Mouse (Mus musculus): Measurements from ENCODE around the gene Cobl. TPM values are rescaled to one million over a fixed set of nuclear protein-coding genes. Genes with fewer than 3 reads are reported as not detected.

Gene Cobl
- total RNA-seq, 2 experiments from 2014 or later, result 15.1 to 19.0 TPM

GRCm38 (mm10) chr11:12358602-12359001, 106.2 kb downstream of the Cobl start:
- TF ChIP-seq CTCF (conservative IDR thresholded peaks at IDR 0.05), result no peak
- DNase-seq (ENCODE audit: low spot score in 2 of 2), result no peak
- H3K4me3 ChIP-seq, result no peak overlapping the region
- no peak overlapping the region for H3K27ac ChIP-seq

GRCm38 (mm10) chr11:12355681-12356080, 109.1 kb downstream of the Cobl start:
- H3K4me3 ChIP-seq, result no peak overlapping the region
- DNase-seq (ENCODE audit: low spot score in 2 of 2), result no peak
- H3K27ac ChIP-seq, result no peak overlapping the region
- no peak for TF ChIP-seq CTCF (conservative IDR thresholded peaks at IDR 0.05)

- no peak for DNase-seq (ENCODE audit: low spot score in 2 of 2)
- H3K4me3 ChIP-seq, result no peak overlapping the region
- no peak for TF ChIP-seq CTCF (conservative IDR thresholded peaks at IDR 0.05)
- H3K27ac ChIP-seq, result peak overlapping the region; percentile 24
These were observed 113.7 kb downstream of the Cobl start for GRCm38 (mm10) chr11:12350986-12351546.

GRCm38 (mm10) chr11:12350086-12350485, 114.7 kb downstream of the Cobl start:
- DNase-seq (ENCODE audit: low spot score in 2 of 2), result no peak
- no peak overlapping the region for H3K4me3 ChIP-seq
- no peak for TF ChIP-seq CTCF (conservative IDR thresholded peaks at IDR 0.05)
- no peak overlapping the region for H3K27ac ChIP-seq

- TF ChIP-seq CTCF (conservative IDR thresholded peaks at IDR 0.05), result no peak
- no peak for DNase-seq (ENCODE audit: low spot score in 2 of 2)
- H3K4me3 ChIP-seq, result no peak overlapping the region
- H3K27ac ChIP-seq, result no peak overlapping the region
These were observed 118.3 kb downstream of the Cobl start for GRCm38 (mm10) chr11:12346486-12346885.

GRCm38 (mm10) chr11:12343686-12344085, 121.1 kb downstream of the Cobl start:
- DNase-seq (ENCODE audit: low spot score in 2 of 2), result peak in 1 of 2 experiments; percentile 61
- no peak for TF ChIP-seq CTCF (conservative IDR thresholded peaks at IDR 0.05)
- no peak overlapping the region for H3K4me3 ChIP-seq
- H3K27ac ChIP-seq, result no peak overlapping the region; the same call in 1 of the 2 replicates

GRCm38 (mm10) chr11:12340697-12341096, 124.1 kb downstream of the Cobl start:
- no peak overlapping the region for H3K4me3 ChIP-seq
- peak overlapping the region; percentile 46; the same call in 1 of the 2 replicates for H3K27ac ChIP-seq
- no peak for DNase-seq (ENCODE audit: low spot score in 2 of 2)
- no peak for TF ChIP-seq CTCF (conservative IDR thresholded peaks at IDR 0.05)

GRCm38 (mm10) chr11:12336145-12336544, 128.6 kb downstream of the Cobl start:
- DNase-seq (ENCODE audit: low spot score in 2 of 2), result no peak
- no peak overlapping the region for H3K4me3 ChIP-seq
- TF ChIP-seq CTCF (conservative IDR thresholded peaks at IDR 0.05), result no peak
- no peak overlapping the region for H3K27ac ChIP-seq

- Histone ChIP-seq H3K27ac (no peak overlapping the region), H3K4me3 (no peak overlapping the region)
- TF ChIP-seq CTCF (conservative IDR thresholded peaks at IDR 0.05), result no peak
- peak; percentile 32 to 45 for DNase-seq (ENCODE audit: low spot score in 2 of 2)
These were observed 132.8 kb downstream of the Cobl start for GRCm38 (mm10) chr11:12331997-12332396.

- Histone ChIP-seq H3K4me3 (no peak overlapping the region), H3K27ac (no peak overlapping the region)
- DNase-seq (ENCODE audit: low spot score in 2 of 2), result no peak
- TF ChIP-seq CTCF (conservative IDR thresholded peaks at IDR 0.05), result no peak
These were observed 143.3 kb downstream of the Cobl start for GRCm38 (mm10) chr11:12321445-12321844.

GRCm38 (mm10) chr11:12319318-12319717, 145.4 kb downstream of the Cobl start:
- no peak for DNase-seq (ENCODE audit: low spot score in 2 of 2)
- no peak for TF ChIP-seq CTCF (conservative IDR thresholded peaks at IDR 0.05)
- H3K27ac ChIP-seq, result no peak overlapping the region
- H3K4me3 ChIP-seq, result no peak overlapping the region

- Histone ChIP-seq H3K27ac (no peak overlapping the region), H3K4me3 (no peak overlapping the region)
- DNase-seq (ENCODE audit: low spot score in 2 of 2), result no peak
- no peak for TF ChIP-seq CTCF (conservative IDR thresholded peaks at IDR 0.05)
These were observed 149.1 kb downstream of the Cobl start for GRCm38 (mm10) chr11:12315670-12316069.

GRCm38 (mm10) chr11:12314278-12315043, 150.3 kb downstream of the Cobl start:
- H3K4me3 ChIP-seq, result no peak overlapping the region
- H3K27ac ChIP-seq, result no peak overlapping the region
- TF ChIP-seq CTCF (conservative IDR thresholded peaks at IDR 0.05), result peak; percentile 88
- peak in 1 of 2 experiments; percentile 49 for DNase-seq (ENCODE audit: low spot score in 2 of 2)

GRCm38 (mm10) chr11:12311419-12311818, 153.3 kb downstream of the Cobl start:
- Histone ChIP-seq H3K27ac (no peak overlapping the region), H3K4me3 (no peak overlapping the region)
- DNase-seq (ENCODE audit: low spot score in 2 of 2), result no peak
- no peak for TF ChIP-seq CTCF (conservative IDR thresholded peaks at IDR 0.05)

Measured in layer of hippocampus, adult 2 months (tissue).